Mouse (Mus musculus) large intestine, adult 2 months (tissue): ENCODE measurements around the gene Tex37. TPM values are rescaled to one million over a fixed set of nuclear protein-coding genes. Genes with fewer than 3 reads are reported as not detected.
A peak's percentile ranks its signal among the peaks of the same experiment; 100 is the strongest.

ENCODE experiments used
- DNase-seq: peaks from one replicate; pipeline ENCODE4 v3.0.0-alpha.2; 2012; ENCODE audit warnings: low read depth, low spot score
- WGBS: fragments of 180-500 bp; shearing (Covaris S2); methylation state at CpG from one replicate; pipeline ENCODE4 v1.1.7; 2018; 5-methylcytosine and 5-hydroxymethylcytosine counted together
- polyA plus RNA-seq: library from polyadenylated mRNA; depleted of rRNA; stranded (reverse); fragments of >200 nt; gene quantifications from 2 replicates; pipeline ENCODE4 v1.2.3, GENCODE M21; 2012; rRNA removed

Gene Tex37
- polyA plus RNA-seq, 1 experiment = not detected

- 78% methylated on average over 8 of the region's 8 CpGs for WGBS
- no peak for DNase-seq
Observed at GRCm38 (mm10) chr6:70899594-70900003, 19.1 kb downstream of the Tex37 start.

- WGBS = 76% methylated on average over 6 of the region's 6 CpGs
- no peak for DNase-seq
Observed at GRCm38 (mm10) chr6:70898166-70898565, 20.6 kb downstream of the Tex37 start.

- 92% methylated on average over 11 of the region's 11 CpGs for WGBS
- no peak for DNase-seq
Observed at GRCm38 (mm10) chr6:70887993-70888392, 30.7 kb downstream of the Tex37 start.

- DNase-seq = peak; percentile 67
- 6% methylated on average over 5 of the region's 5 CpGs for WGBS
Observed at GRCm38 (mm10) chr6:70880714-70881304, 37.9 kb downstream of the Tex37 start.

GRCm38 (mm10) chr6:70875017-70875416, 43.7 kb downstream of the Tex37 start:
- no peak for DNase-seq
- 97% methylated on average over 1 of the region's 1 CpGs for WGBS

GRCm38 (mm10) chr6:70874035-70874775, 44.5 kb downstream of the Tex37 start:
- DNase-seq = no peak

GRCm38 (mm10) chr6:70872570-70872969, 46.2 kb downstream of the Tex37 start:
- WGBS = 58% methylated on average over 7 of the region's 7 CpGs
- no peak for DNase-seq

More at GRCm38 (mm10) chr6:70874035-70874775, 44.5 kb downstream of the Tex37 start:
- 70% methylated on average over 5 of the region's 5 CpGs for WGBS

- 18% methylated on average over 10 of the region's 10 CpGs for WGBS
- DNase-seq = peak; percentile 85
Observed at GRCm38 (mm10) chr6:70872128-70872527, 46.6 kb downstream of the Tex37 start.

- 54% methylated on average over 14 of the region's 14 CpGs for WGBS
- DNase-seq = no peak
Observed at GRCm38 (mm10) chr6:70871511-70871980, 47.2 kb downstream of the Tex37 start.

GRCm38 (mm10) chr6:70867297-70867696, 51.4 kb downstream of the Tex37 start:
- WGBS = 92% methylated on average over 9 of the region's 9 CpGs
- no peak for DNase-seq

GRCm38 (mm10) chr6:70866761-70867160, 52.0 kb downstream of the Tex37 start:
- WGBS = 69% methylated on average over 5 of the region's 5 CpGs
- no peak for DNase-seq

GRCm38 (mm10) chr6:70864285-70864684, 54.4 kb downstream of the Tex37 start:
- WGBS = 85% methylated on average over 6 of the region's 6 CpGs
- no peak for DNase-seq

Other genes with a start within 250 kb of the Tex37 start
- gene Rpia, start 126.7 kb downstream of the Tex37 start, polyA plus RNA-seq = 18.7 and 21.6 TPM in 2 replicates
- 12.1 and 15.7 TPM in 2 replicates for gene Eif2ak3, start 74.4 kb downstream of the Tex37 start, polyA plus RNA-seq
- gene Foxi3, start 37.6 kb upstream of the Tex37 start, polyA plus RNA-seq = not detected in 2 replicates
- gene Thnsl2, start 225.5 kb upstream of the Tex37 start, polyA plus RNA-seq = 18.5 and 25.5 TPM in 2 replicates